Mouse (Mus musculus): Measurements from ENCODE around the gene Actr6.

Actr6 gene

DNA sequence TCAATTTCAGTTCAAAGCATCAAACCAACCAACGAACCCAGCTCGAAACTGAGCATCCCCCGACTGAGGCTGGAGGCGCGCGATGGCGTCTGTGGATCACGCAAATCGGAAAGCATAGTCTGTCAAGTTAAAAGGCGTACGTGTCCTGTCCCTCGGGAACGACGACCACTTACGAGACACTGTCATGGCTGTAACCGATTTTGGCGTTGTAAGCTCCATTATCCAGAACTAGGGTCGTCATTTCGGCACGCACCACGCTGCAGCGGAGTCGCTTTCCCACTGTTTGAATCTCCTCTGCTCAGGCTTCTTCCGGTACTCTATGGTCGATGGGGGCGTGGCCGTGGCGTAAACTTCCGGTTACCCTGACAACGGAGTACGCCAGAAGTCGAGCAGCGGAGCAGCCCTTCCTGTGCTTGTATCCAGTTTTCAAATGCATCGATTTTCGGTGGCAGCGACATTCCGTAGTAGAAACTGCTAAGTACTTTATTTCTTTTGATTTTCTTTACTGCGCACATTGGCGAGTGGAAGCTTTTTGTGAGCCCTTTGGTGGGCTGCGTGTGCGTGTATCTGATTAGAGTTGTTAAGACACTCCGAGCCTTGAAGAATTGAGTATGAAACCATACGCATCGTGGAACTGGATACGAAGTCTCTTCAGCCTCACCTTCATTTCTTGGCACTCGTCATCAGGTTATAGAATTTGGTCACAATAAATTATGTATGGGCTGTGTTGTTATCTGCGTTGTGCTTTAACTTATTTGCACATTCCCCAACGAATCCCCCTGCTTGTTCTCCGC lies at the start of gene Actr6:
Gene Actr6, minus strand, starts transcription at position 295 of the 794 bp plus-strand sequence.
- DNase-seq: peak; percentile 93

GRCm38 (mm10) chr10:89776029-89776428 lies 43.9 kb upstream of the Actr6 start:
- no peak for DNase-seq

DNA sequence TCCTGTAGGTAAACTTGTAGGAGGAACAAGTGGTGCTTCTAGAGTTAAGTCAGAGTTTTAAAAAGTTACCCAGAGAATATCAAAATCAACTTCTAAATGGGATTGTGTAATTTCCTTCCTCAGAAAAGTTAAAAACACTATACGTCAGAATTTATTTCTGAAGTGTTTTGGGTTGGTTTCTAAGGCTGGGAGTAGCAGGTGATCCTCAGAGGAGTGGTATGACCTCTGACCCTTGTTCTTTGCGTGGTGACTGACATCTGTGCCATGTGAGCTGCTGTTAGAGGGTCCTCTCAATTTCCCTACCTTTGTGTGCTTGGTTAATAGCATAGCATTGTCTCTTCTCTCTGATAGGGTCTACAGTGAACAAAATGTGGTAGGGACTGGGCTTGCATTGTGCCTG lies 39.8 kb upstream of the Actr6 start:
- DNase-seq: no peak

DNA sequence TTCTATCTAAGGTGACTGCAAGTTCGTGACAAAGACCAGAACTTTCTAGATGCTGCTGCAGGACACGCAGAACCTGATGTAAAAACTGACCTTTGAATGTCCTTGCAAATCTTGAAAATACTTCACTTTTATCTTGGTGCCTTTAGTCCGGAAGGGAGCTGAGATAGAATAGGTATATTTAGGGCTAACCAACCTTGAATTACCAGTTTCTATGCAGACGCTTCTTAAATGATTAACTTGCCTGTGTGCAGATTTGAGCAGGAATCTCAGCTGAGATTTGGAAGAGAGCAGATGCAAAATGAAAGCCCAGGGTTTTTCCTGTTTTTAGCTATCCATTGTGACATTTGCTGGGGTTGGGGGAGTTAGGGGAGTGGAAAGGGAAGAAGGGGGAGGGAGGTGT lies 37.0 kb upstream of the Actr6 start:
- DNase-seq: no peak

DNA sequence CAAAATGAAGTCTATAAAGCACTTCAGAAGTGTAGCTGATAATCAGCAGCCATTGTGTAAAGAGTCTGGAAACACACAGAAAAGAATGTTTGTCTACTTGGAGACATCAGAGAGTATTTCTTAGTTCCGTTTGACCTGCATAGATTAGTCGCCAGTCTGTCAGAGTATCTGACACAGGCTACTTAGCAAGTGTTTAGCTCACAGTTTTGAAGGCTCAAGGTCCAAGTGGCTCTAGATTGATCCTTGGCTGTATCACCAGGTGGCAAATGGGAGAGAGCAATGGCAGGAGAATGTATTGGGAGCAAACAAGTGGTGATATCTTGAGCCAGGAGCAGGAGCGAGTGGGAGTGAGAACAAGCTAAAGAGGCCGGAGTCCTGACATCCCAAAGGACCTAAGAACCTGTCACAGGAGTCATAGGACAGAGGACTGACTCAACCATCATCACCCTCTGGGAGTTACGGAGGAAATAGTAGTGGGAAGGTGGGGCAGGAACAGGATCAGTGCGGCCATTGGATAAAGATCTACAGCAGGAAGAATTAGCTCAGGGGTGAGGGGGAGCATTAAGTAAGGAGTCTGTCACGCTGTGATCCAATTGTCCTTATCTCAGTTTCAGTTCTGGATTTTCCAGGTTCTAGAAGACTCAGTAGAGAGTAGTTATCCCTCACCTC lies 36.4 kb upstream of the Actr6 start:
- no peak for DNase-seq

- DNase-seq: no peak
Measured at GRCm38 (mm10) chr10:89765790-89766714, 34.0 kb upstream of the Actr6 start.

DNA sequence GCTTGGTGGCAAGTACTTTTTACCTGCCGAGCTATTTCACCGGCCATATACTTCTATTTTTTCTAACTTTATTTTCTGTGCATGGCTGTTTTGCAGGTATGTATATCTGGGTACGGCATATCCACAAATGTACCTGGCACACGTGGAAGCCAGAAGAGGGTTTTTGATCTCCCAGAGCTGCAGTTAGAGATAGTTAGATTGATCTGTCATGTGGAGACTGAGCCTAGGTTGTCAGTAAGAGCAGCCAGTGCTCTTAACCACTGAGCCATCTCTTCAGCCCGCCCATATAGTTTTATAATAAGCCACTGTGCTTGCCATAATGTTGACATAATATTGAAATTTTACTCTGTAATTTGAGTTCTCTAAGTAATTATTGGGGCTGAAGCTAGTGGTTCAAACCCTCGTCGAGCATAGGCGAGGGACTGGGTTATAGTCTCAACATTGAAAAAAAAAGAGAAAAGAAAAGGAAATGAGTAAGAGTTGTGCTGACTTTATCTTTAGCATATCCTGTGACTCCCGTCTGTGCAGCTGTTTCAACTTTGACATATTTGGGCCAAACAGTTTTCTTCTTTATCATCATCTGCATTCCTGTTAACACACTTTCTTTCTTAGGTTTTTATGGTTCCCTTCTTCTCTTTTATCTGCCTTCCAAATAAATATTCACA lies 32.5 kb upstream of the Actr6 start:
- no peak for DNase-seq

DNA sequence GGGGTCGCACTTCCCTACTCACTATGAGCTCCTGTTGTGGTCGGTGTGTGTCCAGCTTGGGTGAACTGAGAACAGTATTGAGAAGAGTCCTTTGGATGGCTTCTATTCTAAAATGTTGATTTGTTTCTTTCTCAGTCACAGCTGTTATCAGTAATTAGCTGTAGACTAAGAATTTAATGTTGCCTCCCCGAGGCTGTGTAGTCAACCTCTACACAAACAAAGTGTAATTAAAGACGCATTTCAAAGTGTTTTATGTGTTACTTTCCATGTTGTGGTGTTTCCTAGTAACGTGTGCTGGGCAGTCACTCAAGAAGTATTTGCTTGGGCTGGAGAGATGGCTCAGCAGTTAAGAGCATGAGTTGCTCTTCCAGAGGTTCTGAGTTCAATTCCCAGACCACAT lies 28.7 kb upstream of the Actr6 start:
- DNase-seq: no peak

GRCm38 (mm10) chr10:89755231-89755630 lies 23.1 kb upstream of the Actr6 start:
- DNase-seq: no peak

DNA sequence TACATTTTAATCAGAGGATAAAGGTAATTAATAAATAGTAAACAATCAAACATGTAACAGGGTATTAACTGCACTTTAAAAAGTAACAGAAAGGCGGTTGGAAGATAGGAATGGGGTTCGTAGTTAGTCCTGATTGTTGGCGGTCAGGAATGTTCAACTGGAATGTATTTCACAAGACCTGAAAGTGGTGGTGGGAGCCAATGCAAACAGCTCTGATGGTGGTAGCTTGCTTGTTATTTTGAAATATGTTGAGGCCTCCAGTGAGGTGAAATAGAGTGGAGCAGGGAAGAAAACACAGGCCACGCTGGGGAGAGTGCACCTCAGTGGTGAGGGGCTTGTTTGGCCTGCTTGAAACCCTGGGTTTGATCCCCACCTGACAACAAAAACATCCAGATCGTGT lies 19.0 kb upstream of the Actr6 start:
- no peak for DNase-seq

- DNase-seq: no peak
Measured at GRCm38 (mm10) chr10:89748619-89749018, 16.5 kb upstream of the Actr6 start.

DNA sequence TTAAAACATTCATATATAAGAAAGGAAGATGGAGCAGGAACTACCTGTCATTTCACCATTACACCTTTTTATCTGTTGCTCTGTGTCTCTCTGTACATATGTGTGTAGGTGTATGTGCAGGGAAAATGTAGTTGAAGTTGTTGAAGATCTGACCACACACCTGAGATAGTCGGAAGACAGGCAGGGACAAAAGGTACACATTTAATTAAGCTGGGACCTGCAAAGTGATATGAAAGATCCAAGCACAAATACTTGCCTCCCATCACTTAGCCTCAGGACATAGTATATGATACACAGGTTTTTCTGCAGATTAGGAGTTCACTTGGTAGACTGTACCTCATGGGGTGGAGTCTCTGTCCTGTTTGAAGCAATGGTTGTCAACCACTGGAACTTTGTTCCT lies 15.8 kb upstream of the Actr6 start:
- DNase-seq: no peak

DNA sequence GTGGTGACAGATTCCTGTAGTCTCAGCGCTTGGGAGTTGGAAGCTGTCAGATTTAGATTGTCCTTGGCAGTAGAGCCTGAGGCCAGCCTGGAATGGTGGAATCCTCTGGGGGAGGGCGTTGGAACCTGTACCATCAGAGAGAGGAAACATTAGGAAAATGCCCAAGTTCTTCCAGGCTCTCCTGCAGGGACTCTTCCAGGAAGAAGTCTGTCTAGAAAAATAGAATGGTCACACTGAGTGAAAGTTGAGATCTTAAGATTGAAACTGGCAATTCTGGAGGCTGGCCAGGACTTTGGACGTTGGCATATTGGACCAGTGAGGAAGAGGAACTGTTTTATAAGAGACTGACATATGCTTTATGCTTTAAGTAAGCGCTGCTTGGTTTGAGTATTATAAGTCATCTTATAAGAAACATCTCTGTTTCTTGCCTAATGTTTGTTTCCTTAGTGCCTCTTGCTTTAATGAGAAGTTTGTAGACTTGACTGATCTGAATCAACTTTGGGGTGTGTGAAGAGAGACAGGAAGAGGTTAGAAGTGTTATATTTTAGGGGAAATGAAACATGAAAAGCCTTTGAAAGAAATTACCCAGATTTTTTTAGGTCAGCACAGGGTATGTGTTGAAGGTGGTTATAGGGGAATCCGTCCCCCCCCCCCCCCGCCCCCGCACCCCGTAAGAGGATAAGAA lies 15.3 kb upstream of the Actr6 start:
- DNase-seq: peak; percentile 30

DNA sequence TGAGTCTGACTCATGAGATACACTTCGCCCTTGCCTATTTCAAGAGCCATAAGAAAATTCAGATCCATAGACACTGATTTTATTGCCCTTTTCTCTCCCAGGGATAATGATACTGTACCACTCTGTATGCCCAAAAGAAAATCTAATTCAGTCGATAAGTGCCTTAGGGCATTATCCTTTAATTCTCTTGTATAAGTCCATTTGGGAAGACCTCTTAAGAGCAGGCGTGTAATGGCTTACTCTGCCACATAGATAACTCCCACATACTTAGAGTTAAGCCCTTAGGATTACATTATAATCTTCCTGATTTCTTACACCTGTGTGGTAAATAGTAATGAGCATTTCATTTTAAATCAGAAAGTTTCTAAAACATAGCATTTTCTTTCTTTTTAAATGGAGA lies 14.5 kb upstream of the Actr6 start:
- DNase-seq: peak; percentile 19

DNA sequence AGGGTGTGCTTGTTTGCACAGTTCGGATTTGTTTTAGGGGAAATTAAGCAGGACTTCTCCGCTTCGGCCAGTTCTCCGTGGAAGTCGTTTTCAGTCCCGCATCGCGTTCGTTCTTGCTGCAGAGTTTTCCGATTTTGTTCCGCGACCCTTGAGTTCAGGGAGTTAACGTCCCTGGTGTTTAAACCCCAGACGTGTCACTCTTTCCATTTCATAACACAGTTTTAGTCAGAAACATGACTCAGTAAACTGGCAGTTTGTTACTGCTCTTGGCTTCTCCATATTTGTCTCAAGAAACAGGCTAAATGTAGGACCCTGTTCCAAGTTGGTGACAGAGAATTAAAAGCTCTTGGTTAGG lies 13.5 kb upstream of the Actr6 start:
- DNase-seq: peak; percentile 33

- DNase-seq: peak; percentile 89
Measured at GRCm38 (mm10) chr10:89744871-89745665, 13.0 kb upstream of the Actr6 start, which contains the start of gene Uhrf1bp1l. TSS of gene Uhrf1bp1l (plus strand) at chr10:89744991.

GRCm38 (mm10) chr10:89744341-89744740 lies 12.2 kb upstream of the Actr6 start:
- DNase-seq: no peak

DNA sequence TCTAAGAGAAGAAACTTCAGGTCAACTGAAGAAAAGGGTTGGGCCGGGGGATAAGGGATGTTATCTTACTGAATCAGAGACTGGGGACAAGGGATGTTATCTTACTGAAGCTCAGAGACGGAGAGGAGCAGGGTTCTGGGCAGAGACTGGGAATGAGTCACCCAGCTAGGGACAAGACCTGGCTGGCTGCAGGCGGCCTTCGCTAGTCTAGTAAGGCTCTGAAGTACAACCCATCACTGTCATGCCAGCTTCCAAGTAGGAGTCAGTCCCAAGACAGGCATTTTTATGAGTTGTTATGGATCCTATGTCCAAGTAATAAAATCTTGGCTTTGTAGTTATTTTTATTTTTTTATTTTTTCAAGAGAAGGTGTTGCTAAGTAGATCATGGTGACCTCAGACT lies 11.2 kb upstream of the Actr6 start:
- DNase-seq: no peak

DNA sequence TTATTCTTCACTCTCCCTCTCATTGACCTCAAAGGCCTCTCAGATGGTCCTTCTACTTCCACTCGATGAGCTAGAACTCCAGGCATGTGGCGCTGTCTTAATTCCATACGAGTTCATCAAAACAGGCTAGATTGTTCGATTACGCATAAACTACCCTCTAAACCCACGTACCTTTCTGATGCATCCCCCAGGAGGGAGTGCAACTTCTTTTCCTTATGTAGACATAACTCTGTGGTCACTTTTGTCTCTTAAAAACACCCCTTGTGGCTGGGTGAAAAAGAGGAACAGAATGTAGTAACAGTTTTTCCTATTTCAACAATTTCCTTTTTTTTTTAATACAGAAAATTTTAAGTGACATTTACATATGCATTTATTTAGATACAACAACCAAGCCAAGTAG lies 8.9 kb upstream of the Actr6 start:
- no peak for DNase-seq

- DNase-seq: no peak
Measured at GRCm38 (mm10) chr10:89739703-89740102, 7.6 kb upstream of the Actr6 start.

- no peak for DNase-seq
Measured at GRCm38 (mm10) chr10:89738395-89738794, 6.3 kb upstream of the Actr6 start.
